Mouse (Mus musculus) embryonic facial prominence, embryonic 14.5 days (tissue): Measurements from ENCODE around the gene Ilf3. TPM values are rescaled to one million over a fixed set of nuclear protein-coding genes. Genes with fewer than 3 reads are reported as not detected.
A peak's percentile ranks its signal among the peaks of the same experiment; 100 is the strongest.

Experiments
- ATAC-seq: fragments of 200-750 bp; cut with Nextera tagmentation; 2 replicates; pipeline ENCODE4 v1.8.0; 2017; ENCODE audit warnings: low read depth, moderate number of reproducible peaks, moderate TSS enrichment
- DNase-seq: peaks from one replicate; pipeline ENCODE4 v3.0.0-alpha.2; 2015; ENCODE audit warnings: low spot score
- H3K27ac ChIP-seq: fragments of 300-500 bp; sonication (generic); replicated peaks from 2 replicates; pipeline ENCODE4 v1.5.1; 2014; ENCODE audit warnings: low read depth, mild to moderate bottlenecking, low read length, moderate library complexity
- H3K27me3 ChIP-seq: fragments of 300-500 bp; sonication (generic); replicated peaks from 2 replicates; pipeline ENCODE4 v1.6.1; 2014; ENCODE audit warnings: low read length; ENCODE audit not compliant: control insufficient read depth, insufficient read depth
- H3K36me3 ChIP-seq: fragments of 300-500 bp; sonication (generic); 2 replicates; pipeline ENCODE4 v1.6.1; 2014; ENCODE audit warnings: low read length, mixed read lengths; ENCODE audit not compliant: control insufficient read depth, insufficient read depth
- H3K4me1 ChIP-seq: fragments of 300-500 bp; sonication (generic); 2 replicates; pipeline ENCODE4 v1.6.1; 2014; ENCODE audit warnings: antibody characterized with exemption, low read length; ENCODE audit not compliant: control insufficient read depth, insufficient read depth
- H3K4me2 ChIP-seq: fragments of 300-500 bp; sonication (generic); 2 replicates; pipeline ENCODE4 v1.6.1; 2014; ENCODE audit warnings: low read depth, mild to moderate bottlenecking, low read length, moderate library complexity, mixed read lengths
- H3K4me3 ChIP-seq: fragments of 300-500 bp; sonication (generic); 2 replicates; pipeline ENCODE4 v1.5.1; 2014; ENCODE audit warnings: low read depth, mild to moderate bottlenecking, low read length
- H3K9ac ChIP-seq: fragments of 300-500 bp; sonication (generic); 2 replicates; pipeline ENCODE4 v1.6.1; 2014; ENCODE audit warnings: low read depth, mild to moderate bottlenecking, low read length, moderate library complexity, mixed read lengths
- H3K9me3 ChIP-seq: fragments of 300-500 bp; sonication (generic); 2 replicates; pipeline ENCODE4 v1.6.1; 2016; ENCODE audit warnings: low read length; ENCODE audit not compliant: control insufficient read depth
- WGBS: fragments of 180-500 bp; shearing (Covaris S2); extraction: QIAGEN DNeasy Blood & Tissue Kit; methylation state at CpG from one replicate; pipeline ENCODE4 v1.1.7; 2014; 5-methylcytosine and 5-hydroxymethylcytosine counted together
- polyA plus RNA-seq: library from polyadenylated mRNA; unstranded; fragments of >200 nt; fragmentation: Nextera tagmentation; extraction: Ambion mirVana; gene quantifications from 2 replicates; pipeline ENCODE4 v1.2.1, GENCODE M21; 2014

Gene Ilf3
- polyA plus RNA-seq, 1 experiment from 2014 or later, result 139 TPM

GRCm38 (mm10) chr9:21403745-21404144 lies 36.1 kb downstream of the Ilf3 start:
- Histone ChIP-seq H3K27ac (no peak overlapping the region), H3K27me3 (no peaks in the 10 kb centered on the region), H3K4me2 (no peak overlapping the region), H3K4me3 (no peak overlapping the region), H3K4me1 (no peaks in the 10 kb centered on the region), H3K9ac (no peak overlapping the region), H3K36me3 (peaks cover 84% of the 10 kb centered on the region), H3K9me3 (no peaks in the 10 kb centered on the region)
- DNase-seq (no peak), ATAC-seq (no peak)
- 94% methylated on average over 5 of the region's 5 CpGs for WGBS

- Histone ChIP-seq H3K4me2 (no peak overlapping the region), H3K36me3 (peaks cover 66% of the 10 kb centered on the region), H3K4me1 (no peaks in the 10 kb centered on the region), H3K9ac (no peak overlapping the region), H3K9me3 (no peaks in the 10 kb centered on the region), H3K27me3 (no peaks in the 10 kb centered on the region), H3K27ac (no peak overlapping the region), H3K4me3 (no peak overlapping the region)
- no peak for ATAC-seq
- DNase-seq, result no peak
- WGBS, result 66% methylated on average over 4 of the region's 4 CpGs
Measured at GRCm38 (mm10) chr9:21405525-21405924, 37.9 kb downstream of the Ilf3 start.

GRCm38 (mm10) chr9:21407951-21408350 lies 40.3 kb downstream of the Ilf3 start:
- DNase-seq, result peak; percentile 44
- Histone ChIP-seq H3K9me3 (no peaks in the 10 kb centered on the region), H3K9ac (no peak overlapping the region), H3K27ac (no peak overlapping the region), H3K4me1 (peaks cover 8% of the 10 kb centered on the region; the same call in 1 of the 2 replicates), H3K4me2 (no peak overlapping the region), H3K27me3 (no peaks in the 10 kb centered on the region), H3K4me3 (no peak overlapping the region), H3K36me3 (peaks cover 42% of the 10 kb centered on the region)
- WGBS, result 17% methylated on average over 4 of the region's 4 CpGs
- ATAC-seq, result no peak

GRCm38 (mm10) chr9:21408624-21409023 lies 41.0 kb downstream of the Ilf3 start:
- no peak overlapping the region for H3K4me2 ChIP-seq
- no peak for ATAC-seq
- no peak overlapping the region for H3K27ac ChIP-seq
- no peaks in the 10 kb centered on the region for H3K9me3 ChIP-seq
- H3K4me3 ChIP-seq, result no peak overlapping the region
- 75% methylated on average over 7 of the region's 7 CpGs for WGBS
- no peak for DNase-seq
- no peaks in the 10 kb centered on the region for H3K27me3 ChIP-seq
- peaks cover 9% of the 10 kb centered on the region; the same call in 1 of the 2 replicates for H3K4me1 ChIP-seq
- H3K9ac ChIP-seq, result no peak overlapping the region
- peaks cover 35% of the 10 kb centered on the region for H3K36me3 ChIP-seq

- WGBS, result 34% methylated on average over 9 of the region's 9 CpGs
- peak; percentile 7; the same call in 1 of the 2 replicates for ATAC-seq
- Histone ChIP-seq H3K4me3 (no peak overlapping the region), H3K27ac (no peak overlapping the region), H3K9ac (no peak overlapping the region), H3K4me2 (no peak overlapping the region), H3K9me3 (no peaks in the 10 kb centered on the region), H3K36me3 (peaks cover 35% of the 10 kb centered on the region), H3K4me1 (peaks cover 9% of the 10 kb centered on the region; the same call in 1 of the 2 replicates), H3K27me3 (no peaks in the 10 kb centered on the region)
- DNase-seq, result peak; percentile 84
Measured at GRCm38 (mm10) chr9:21409592-21410317, 42.1 kb downstream of the Ilf3 start.

- peak within 1 kb of the TSS; percentile 89 for H3K4me2 ChIP-seq
- peak within 1 kb of the TSS; percentile 66 for H3K4me3 ChIP-seq
- H3K9me3 ChIP-seq, result no peaks in the 10 kb centered on the region
- H3K4me1 ChIP-seq, result peaks cover 9% of the 10 kb centered on the region; the same call in 1 of the 2 replicates
- peaks cover 13% of the 10 kb centered on the region for H3K36me3 ChIP-seq
- H3K27ac ChIP-seq, result peak within 1 kb of the TSS; percentile 34; the same call in 1 of the 2 replicates
- ATAC-seq (peak; percentile 95), DNase-seq (peak; percentile 96)
- H3K27me3 ChIP-seq, result no peaks in the 10 kb centered on the region
- H3K9ac ChIP-seq, result peak within 1 kb of the TSS; percentile 83
- WGBS, result 2% methylated on average over 41 of the region's 53 CpGs
Measured at GRCm38 (mm10) chr9:21411669-21412550, 44.2 kb downstream of the Ilf3 start, which contains the start of gene Qtrt1. Gene Qtrt1 (plus strand): TSS chr9:21411837.

- no peak overlapping the region for H3K27ac ChIP-seq
- peaks cover 2% of the 10 kb centered on the region; the same call in 1 of the 2 replicates for H3K4me1 ChIP-seq
- WGBS, result 85% methylated on average over 2 of the region's 2 CpGs
- ATAC-seq, result no peak
- H3K9ac ChIP-seq, result no peak overlapping the region
- DNase-seq, result no peak
- H3K9me3 ChIP-seq, result no peaks in the 10 kb centered on the region
- no peaks in the 10 kb centered on the region for H3K27me3 ChIP-seq
- no peak overlapping the region for H3K4me2 ChIP-seq
- no peak overlapping the region for H3K4me3 ChIP-seq
- H3K36me3 ChIP-seq, result peaks cover 45% of the 10 kb centered on the region
Measured at GRCm38 (mm10) chr9:21417866-21418265, 50.2 kb downstream of the Ilf3 start.

GRCm38 (mm10) chr9:21419646-21420045 lies 52.0 kb downstream of the Ilf3 start:
- ATAC-seq, result no peak
- H3K4me3 ChIP-seq, result no peak overlapping the region
- DNase-seq, result no peak
- H3K27me3 ChIP-seq, result no peaks in the 10 kb centered on the region
- H3K9me3 ChIP-seq, result no peaks in the 10 kb centered on the region
- H3K4me2 ChIP-seq, result no peak overlapping the region
- H3K27ac ChIP-seq, result no peak overlapping the region
- H3K9ac ChIP-seq, result no peak overlapping the region
- no peaks in the 10 kb centered on the region for H3K4me1 ChIP-seq
- H3K36me3 ChIP-seq, result peaks cover 35% of the 10 kb centered on the region
- WGBS, result 89% methylated on average over 2 of the region's 2 CpGs
